Mouse (Mus musculus) liver, embryonic 11.5 days (tissue): Measurements from ENCODE around the gene Trpm3. TPM values are rescaled to one million over a fixed set of nuclear protein-coding genes. Genes with fewer than 3 reads are reported as not detected.

ENCODE experiments used
- ATAC-seq: fragments of 200-750 bp; cut with Nextera tagmentation; replicated peaks from 2 replicates; pipeline ENCODE4 v1.8.0; 2017; ENCODE audit warnings: moderate number of reproducible peaks, mild to moderate bottlenecking, moderate TSS enrichment, moderate library complexity; ENCODE audit not compliant: low FRiP score
- DNase-seq: peaks from one replicate; pipeline ENCODE4 v3.0.0-alpha.2; 2017; ENCODE audit warnings: low spot score
- H3K27ac ChIP-seq: fragments of 300-500 bp; sonication (generic); 2 replicates; pipeline ENCODE4 v1.5.1; 2014; ENCODE audit warnings: mild to moderate bottlenecking, low read depth, low read length, control low read depth
- H3K27me3 ChIP-seq: fragments of 300-500 bp; sonication (generic); replicated peaks from 2 replicates; pipeline ENCODE4 v1.6.1; 2014; ENCODE audit warnings: low read length, mixed read lengths; ENCODE audit not compliant: control insufficient read depth, insufficient read depth
- H3K36me3 ChIP-seq: fragments of 300-500 bp; sonication (generic); 2 replicates; pipeline ENCODE4 v1.6.1; 2014; ENCODE audit warnings: mild to moderate bottlenecking, low read length, moderate library complexity, mixed read lengths; ENCODE audit not compliant: control insufficient read depth, insufficient read depth
- H3K4me1 ChIP-seq: fragments of 300-500 bp; sonication (generic); replicated peaks from 2 replicates; pipeline ENCODE4 v1.6.1; 2014; ENCODE audit warnings: low read length, mixed read lengths; ENCODE audit not compliant: control insufficient read depth, insufficient read depth
- H3K4me2 ChIP-seq: fragments of 300-500 bp; sonication (generic); 2 replicates; pipeline ENCODE4 v1.6.1; 2014; ENCODE audit warnings: mild to moderate bottlenecking, control low read depth, moderate library complexity
- H3K4me3 ChIP-seq: fragments of 300-500 bp; sonication (generic); 2 replicates; pipeline ENCODE4 v1.5.1; 2014; ENCODE audit warnings: low read depth, low read length, control low read depth
- H3K9ac ChIP-seq: fragments of 300-500 bp; sonication (generic); 2 replicates; pipeline ENCODE4 v1.6.1; 2014; ENCODE audit warnings: low read depth, low read length, control low read depth
- H3K9me3 ChIP-seq: fragments of 300-500 bp; sonication (generic); 2 replicates; pipeline ENCODE4 v1.6.1; 2016; ENCODE audit warnings: low read length, inconsistent platforms, mixed read lengths; ENCODE audit not compliant: control insufficient read depth
- WGBS: fragments of 180-500 bp; shearing (Covaris S2); extraction: QIAGEN DNeasy Blood & Tissue Kit; methylation state at CpG from one replicate; pipeline ENCODE4 v1.1.7; 2014; 5-methylcytosine and 5-hydroxymethylcytosine counted together
- polyA plus RNA-seq: library from polyadenylated mRNA; unstranded; fragments of >200 nt; fragmentation: Nextera tagmentation; extraction: Ambion mirVana; gene quantifications from 2 replicates; pipeline ENCODE4 v1.2.1, GENCODE M21; 2014

The Trpm3 gene
- polyA plus RNA-seq, 1 experiment from 2014 or later, result 0.26 TPM

DNA sequence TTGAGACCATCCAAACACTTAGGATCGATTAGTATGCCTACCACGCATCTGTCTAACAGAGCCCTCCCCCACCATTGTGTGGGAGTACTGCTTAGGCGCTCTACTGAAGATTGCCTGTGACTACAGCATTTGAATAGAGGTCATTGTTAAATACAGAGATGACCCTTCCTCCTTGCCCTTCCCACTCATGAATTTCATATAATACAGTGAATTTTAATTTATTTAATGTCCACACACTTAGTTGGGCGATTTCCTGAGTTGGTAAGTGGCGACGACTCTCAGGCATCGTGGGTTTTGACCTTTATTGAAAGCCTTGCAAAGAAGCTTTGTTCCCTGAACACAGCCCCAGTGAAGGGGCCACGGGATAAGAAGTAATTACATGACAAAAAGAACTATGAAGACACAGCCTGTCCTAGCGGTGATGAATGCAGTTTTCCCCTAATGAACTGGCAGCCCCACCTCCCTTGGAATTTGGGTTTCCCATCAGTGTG is 684.7 kb downstream of the Trpm3 start:
- Histone ChIP-seq H3K27ac (no peak overlapping the region), H3K4me1 (no peaks in the 10 kb centered on the region), H3K27me3 (no peaks in the 10 kb centered on the region), H3K36me3 (no peaks in the 10 kb centered on the region), H3K9me3 (no peaks in the 10 kb centered on the region), H3K4me2 (no peak overlapping the region), H3K4me3 (no peak overlapping the region), H3K9ac (no peak overlapping the region)
- WGBS, result 77% methylated on average over 9 of the region's 9 CpGs
- no peak for ATAC-seq
- DNase-seq, result no peak

GRCm38 (mm10) chr19:22825812-22826211 is 687.0 kb downstream of the Trpm3 start:
- no peak for DNase-seq
- WGBS, result 78% methylated on average over 1 of the region's 1 CpGs

GRCm38 (mm10) chr19:22828198-22828742 is 689.4 kb downstream of the Trpm3 start:
- no peaks in the 10 kb centered on the region for H3K36me3 ChIP-seq
- H3K4me2 ChIP-seq, result no peak overlapping the region
- no peak overlapping the region for H3K4me3 ChIP-seq
- H3K9ac ChIP-seq, result no peak overlapping the region
- DNase-seq (no peak), ATAC-seq (no peak)
- H3K27ac ChIP-seq, result no peak overlapping the region
- H3K27me3 ChIP-seq, result no peaks in the 10 kb centered on the region
- no peaks in the 10 kb centered on the region for H3K4me1 ChIP-seq
- H3K9me3 ChIP-seq, result no peaks in the 10 kb centered on the region
- 63% methylated on average over 2 of the region's 2 CpGs for WGBS

More at GRCm38 (mm10) chr19:22825812-22826211, 687.0 kb downstream of the Trpm3 start:
- Histone ChIP-seq H3K36me3 (no peaks in the 10 kb centered on the region), H3K9ac (no peak overlapping the region), H3K4me2 (no peak overlapping the region), H3K4me1 (no peaks in the 10 kb centered on the region), H3K27me3 (no peaks in the 10 kb centered on the region), H3K27ac (no peak overlapping the region), H3K9me3 (no peaks in the 10 kb centered on the region), H3K4me3 (no peak overlapping the region)
- no peak for ATAC-seq

DNA sequence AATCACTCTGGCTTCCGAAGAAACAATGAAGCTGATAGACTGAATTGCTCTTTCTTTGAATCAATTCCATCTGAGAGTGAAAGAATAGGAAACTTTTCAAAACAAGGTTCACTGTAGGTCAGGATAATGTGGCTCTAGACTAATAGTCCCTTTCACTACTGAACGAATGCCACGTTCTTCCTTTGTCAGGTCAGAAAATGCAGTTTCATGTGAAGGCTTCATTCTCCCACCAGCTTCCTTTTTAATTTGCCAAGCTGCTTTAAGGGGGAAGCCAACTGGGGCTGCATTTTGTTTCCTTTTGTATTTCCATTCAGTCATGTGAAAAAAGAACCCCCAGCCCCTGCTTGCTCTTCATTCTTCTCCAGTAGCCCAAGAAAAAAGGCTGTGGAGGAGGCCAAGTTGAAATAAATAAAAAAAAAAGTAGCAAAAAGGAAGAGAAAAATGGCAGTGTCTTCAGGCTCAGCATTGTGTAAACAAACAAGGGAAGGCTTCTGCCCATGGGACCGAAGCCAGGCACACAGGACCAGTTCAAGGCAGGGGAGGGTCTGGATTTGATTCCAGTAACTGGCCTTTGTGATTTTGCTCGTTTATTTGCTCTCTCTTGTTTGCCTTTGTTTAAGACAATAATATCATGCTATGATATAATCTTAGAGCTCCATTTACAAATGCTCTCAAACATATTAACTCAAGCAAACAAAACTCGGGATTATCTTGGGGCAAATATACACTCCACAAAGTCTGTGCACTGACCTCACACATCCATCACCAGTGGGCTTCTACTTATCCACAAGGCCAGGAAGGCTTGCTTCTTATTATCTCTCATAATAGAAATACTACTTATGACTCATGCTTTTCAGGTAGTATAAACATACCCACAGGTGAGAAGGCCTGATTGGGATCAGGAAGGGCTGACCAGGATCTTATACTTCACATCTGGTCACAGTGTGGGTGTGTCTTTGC is 702.5 kb downstream of the Trpm3 start:
- ATAC-seq, result no peak
- Histone ChIP-seq H3K27ac (no peak overlapping the region), H3K36me3 (no peaks in the 10 kb centered on the region), H3K27me3 (no peaks in the 10 kb centered on the region), H3K4me2 (no peak overlapping the region), H3K4me1 (no peaks in the 10 kb centered on the region), H3K4me3 (no peak overlapping the region), H3K9me3 (no peaks in the 10 kb centered on the region), H3K9ac (no peak overlapping the region)
- no peak for DNase-seq
- WGBS, result 69% methylated on average over 6 of the region's 6 CpGs

DNA sequence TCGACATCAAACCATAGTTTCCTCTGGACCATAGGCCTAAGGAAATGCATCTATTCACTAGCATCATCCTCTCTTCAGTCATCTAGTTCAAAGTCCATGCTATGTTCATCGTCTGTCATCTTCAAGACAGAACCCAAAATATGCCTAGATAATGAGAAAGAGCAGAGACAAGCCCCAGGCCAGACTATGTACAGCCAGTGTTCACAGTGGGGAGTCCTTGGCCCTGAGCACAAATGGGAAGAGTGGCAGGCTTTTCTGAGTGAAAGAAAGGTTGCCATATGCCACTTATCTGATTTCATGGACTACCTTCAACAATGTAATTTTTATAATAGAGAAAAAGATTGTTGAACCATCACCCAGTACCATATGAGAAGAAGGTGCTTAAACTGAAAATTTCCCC is 703.9 kb downstream of the Trpm3 start:
- Histone ChIP-seq H3K9me3 (no peaks in the 10 kb centered on the region), H3K36me3 (no peaks in the 10 kb centered on the region), H3K9ac (no peak overlapping the region), H3K4me2 (no peak overlapping the region), H3K4me1 (no peaks in the 10 kb centered on the region), H3K27ac (no peak overlapping the region), H3K4me3 (no peak overlapping the region), H3K27me3 (no peaks in the 10 kb centered on the region)
- 76% methylated on average over 2 of the region's 2 CpGs for WGBS
- DNase-seq (no peak), ATAC-seq (no peak)

DNA sequence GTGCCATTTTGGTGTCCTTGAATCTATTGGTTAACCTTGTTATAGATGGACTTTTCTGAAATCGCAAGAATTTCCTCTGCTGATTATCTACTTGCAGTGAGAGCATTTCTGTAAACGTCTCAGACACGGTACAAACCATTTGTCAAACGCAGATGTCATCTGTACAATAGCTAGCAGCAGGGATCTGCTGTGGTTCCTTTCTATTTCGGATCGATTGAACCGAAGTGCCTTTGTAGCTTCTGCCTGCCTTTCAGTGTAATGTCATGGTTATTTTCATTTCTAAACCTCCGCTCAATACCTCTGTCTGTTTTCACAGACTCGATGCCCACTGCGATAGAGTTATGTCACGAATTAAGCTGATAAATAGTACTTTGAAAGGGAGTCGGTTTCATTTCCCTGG is 708.9 kb downstream of the Trpm3 start:
- Histone ChIP-seq H3K9ac (no peak overlapping the region), H3K27ac (no peak overlapping the region), H3K36me3 (no peaks in the 10 kb centered on the region), H3K4me3 (no peak overlapping the region), H3K27me3 (no peaks in the 10 kb centered on the region), H3K4me1 (no peaks in the 10 kb centered on the region), H3K4me2 (no peak overlapping the region), H3K9me3 (no peaks in the 10 kb centered on the region)
- ATAC-seq, result no peak
- no peak for DNase-seq
- WGBS, result 75% methylated on average over 12 of the region's 12 CpGs

DNA sequence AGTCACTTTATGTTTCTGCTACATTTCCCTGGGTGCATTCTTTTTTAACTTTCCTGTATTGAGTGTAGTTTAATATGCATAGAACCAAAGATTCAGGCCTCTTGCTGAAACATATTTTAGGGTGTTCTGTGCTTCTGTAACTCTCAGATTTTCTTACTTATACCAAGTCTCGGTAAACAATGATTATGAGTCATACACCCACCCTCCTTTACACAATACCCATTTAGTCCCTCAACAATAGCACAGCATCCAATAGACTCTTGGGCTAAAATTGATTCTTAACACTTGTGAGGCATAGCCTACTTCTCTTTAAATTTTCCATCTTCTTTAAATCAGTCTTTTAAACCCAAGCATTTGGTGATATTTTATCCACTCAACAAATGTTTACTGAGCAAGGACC is 709.4 kb downstream of the Trpm3 start:
- no peaks in the 10 kb centered on the region for H3K4me1 ChIP-seq
- H3K36me3 ChIP-seq, result no peaks in the 10 kb centered on the region
- H3K27ac ChIP-seq, result no peak overlapping the region
- no peaks in the 10 kb centered on the region for H3K9me3 ChIP-seq
- no peak overlapping the region for H3K4me3 ChIP-seq
- DNase-seq (no peak), ATAC-seq (no peak)
- no peaks in the 10 kb centered on the region for H3K27me3 ChIP-seq
- WGBS, result 67% methylated on average over 1 of the region's 1 CpGs
- no peak overlapping the region for H3K4me2 ChIP-seq
- H3K9ac ChIP-seq, result no peak overlapping the region

- WGBS, result 78% methylated on average over 7 of the region's 7 CpGs
- Histone ChIP-seq H3K27ac (no peak overlapping the region), H3K4me2 (no peak overlapping the region), H3K4me3 (no peak overlapping the region), H3K27me3 (no peaks in the 10 kb centered on the region), H3K4me1 (no peaks in the 10 kb centered on the region), H3K9me3 (no peaks in the 10 kb centered on the region), H3K36me3 (no peaks in the 10 kb centered on the region), H3K9ac (no peak overlapping the region)
- no peak for ATAC-seq
- no peak for DNase-seq
These were observed 710.1 kb downstream of the Trpm3 start for GRCm38 (mm10) chr19:22848783-22849576.
